Mouse (Mus musculus) hindbrain, embryonic 15.5 days (tissue): ENCODE measurements around the gene Hist1h2ae. TPM values are rescaled to one million over a fixed set of nuclear protein-coding genes. Genes with fewer than 3 reads are reported as not detected.
A peak's percentile ranks its signal among the peaks of the same experiment; 100 is the strongest.
"Not testable (repeated sequence)": the region's sequence is repeated elsewhere in the genome, so short reads cannot be mapped to it uniquely, and the experiment has no call there.

Experiments used
- ATAC-seq: fragments of 200-750 bp; cut with Nextera tagmentation; 2 replicates; pipeline ENCODE4 v1.8.0; 2017; ENCODE audit warnings: low read depth, moderate number of reproducible peaks, moderate TSS enrichment; ENCODE audit not compliant: low FRiP score
- H3K27ac ChIP-seq: fragments of 300-500 bp; sonication (generic); replicated peaks from 2 replicates; pipeline ENCODE4 v1.5.1; 2015; ENCODE audit warnings: mild to moderate bottlenecking, inconsistent platforms
- H3K27me3 ChIP-seq: fragments of 300-500 bp; sonication (generic); 2 replicates; pipeline ENCODE4 v1.6.1; 2015; ENCODE audit warnings: control low read depth, inconsistent platforms
- H3K36me3 ChIP-seq: fragments of 300-500 bp; sonication (generic); 2 replicates; pipeline ENCODE4 v1.6.1; 2015; ENCODE audit warnings: control low read depth, inconsistent platforms
- H3K4me1 ChIP-seq: fragments of 300-500 bp; sonication (generic); replicated peaks from 2 replicates; pipeline ENCODE4 v1.6.1; 2015; ENCODE audit warnings: control low read depth, inconsistent platforms
- H3K4me2 ChIP-seq: fragments of 300-500 bp; sonication (generic); 2 replicates; pipeline ENCODE4 v1.6.1; 2015; ENCODE audit warnings: moderate library complexity, mild to moderate bottlenecking, inconsistent platforms
- H3K4me3 ChIP-seq: fragments of 300-500 bp; sonication (generic); 2 replicates; pipeline ENCODE4 v1.5.1; 2015; ENCODE audit warnings: mild to moderate bottlenecking, inconsistent platforms
- H3K9ac ChIP-seq: fragments of 300-500 bp; sonication (generic); 2 replicates; pipeline ENCODE4 v1.6.1; 2015; ENCODE audit warnings: inconsistent platforms
- H3K9me3 ChIP-seq: fragments of 300-500 bp; sonication (generic); 2 replicates; pipeline ENCODE4 v1.6.1; 2016; ENCODE audit warnings: control low read depth, inconsistent platforms
- WGBS: fragments of 180-500 bp; shearing (Covaris S2); methylation state at CpG from one replicate; pipeline ENCODE4 v1.1.7; 2015; 5-methylcytosine and 5-hydroxymethylcytosine counted together
- polyA plus RNA-seq: library from polyadenylated mRNA; unstranded; fragments of >200 nt; fragmentation: Nextera tagmentation; extraction: Ambion mirVana; gene quantifications from 2 replicates; pipeline ENCODE4 v1.2.1, GENCODE M21; 2015

The Hist1h2ae gene
- polyA plus RNA-seq, 1 experiment from 2014 or later, result 15.9 TPM

GRCm38 (mm10) chr13:23554925-23555838 lies 15.8 kb downstream of the Hist1h2ae start:
- H3K36me3 ChIP-seq, result no peaks in the 10 kb centered on the region
- no peaks in the 10 kb centered on the region for H3K9me3 ChIP-seq
- peak overlapping the region; percentile 63 for H3K9ac ChIP-seq
- H3K27ac ChIP-seq, result peak overlapping the region; percentile 90
- no peaks in the 10 kb centered on the region for H3K27me3 ChIP-seq
- peak overlapping the region; percentile 53 for H3K4me3 ChIP-seq
- peak; percentile 79 for ATAC-seq
- peak overlapping the region; percentile 100 for H3K4me2 ChIP-seq
- H3K4me1 ChIP-seq, result peaks cover 38% of the 10 kb centered on the region
- under 1% methylated on average over 53 of the region's 54 CpGs for WGBS

DNA sequence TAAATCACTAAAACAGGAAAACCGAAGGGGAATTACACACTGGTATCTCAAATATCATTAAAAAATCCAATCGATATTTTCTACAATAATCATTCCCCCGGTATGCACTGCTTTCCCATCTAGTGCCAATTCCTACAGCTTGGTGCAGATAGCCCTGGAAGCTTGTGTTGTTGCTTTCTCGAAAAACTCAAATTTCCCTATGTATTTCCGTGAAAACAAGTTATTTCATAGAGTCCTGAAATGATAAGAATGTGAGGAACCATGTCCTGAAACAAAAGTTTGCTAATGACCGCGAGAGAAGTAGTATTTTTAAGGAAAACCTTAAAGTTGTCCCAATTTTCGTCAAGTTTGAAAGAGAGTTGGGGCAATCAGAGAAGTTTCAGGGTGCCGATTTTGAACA lies 16.6 kb downstream of the Hist1h2ae start:
- peak overlapping the region; percentile 63 for H3K9ac ChIP-seq
- H3K4me2 ChIP-seq, result peak overlapping the region; percentile 100
- H3K27ac ChIP-seq, result peak overlapping the region; percentile 90
- ATAC-seq, result no peak
- no peaks in the 10 kb centered on the region for H3K36me3 ChIP-seq
- WGBS, result 21% methylated on average over 9 of the region's 9 CpGs
- H3K4me3 ChIP-seq, result peak overlapping the region; percentile 53
- H3K27me3 ChIP-seq, result no peaks in the 10 kb centered on the region
- H3K4me1 ChIP-seq, result peaks cover 38% of the 10 kb centered on the region
- no peaks in the 10 kb centered on the region for H3K9me3 ChIP-seq

DNA sequence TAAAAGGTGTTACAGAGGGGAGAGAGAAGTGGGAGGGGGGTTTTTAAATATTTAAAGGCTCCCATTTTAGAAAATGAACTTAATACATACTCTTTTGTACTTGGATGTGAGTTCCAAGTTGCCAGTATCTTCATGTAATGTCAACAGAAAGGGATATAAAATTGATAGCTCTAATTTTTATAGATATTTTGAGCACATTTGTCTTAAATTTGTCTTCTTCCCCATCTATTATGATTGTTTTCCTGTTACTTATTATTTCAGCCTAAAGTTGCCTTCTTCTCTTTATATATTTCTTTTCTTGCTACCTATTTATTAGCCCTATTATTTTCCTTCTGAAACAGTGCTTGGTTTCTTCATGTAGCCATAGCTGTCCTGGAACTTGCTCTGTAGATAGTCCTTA lies 18.1 kb downstream of the Hist1h2ae start, which contains the start of gene Hist1h1d:
Gene Hist1h1d (plus strand): TSS at position 301 of the 400 bp plus-strand sequence.
- Histone ChIP-seq H3K36me3 (no peaks in the 10 kb centered on the region), H3K9me3 (no peaks in the 10 kb centered on the region), H3K4me1 (peaks cover 38% of the 10 kb centered on the region), H3K27ac (0 out of 2 replicates have a peak within 1 kb of the TSS, but pooled peaks have one; percentile 87), H3K9ac (0 out of 2 replicates have a peak within 1 kb of the TSS, but pooled peaks have one; percentile 17), H3K4me3 (no peak within 1 kb of the TSS), H3K4me2 (peak within 1 kb of the TSS; percentile 100), H3K27me3 (no peaks in the 10 kb centered on the region)
- no peak for ATAC-seq

DNA sequence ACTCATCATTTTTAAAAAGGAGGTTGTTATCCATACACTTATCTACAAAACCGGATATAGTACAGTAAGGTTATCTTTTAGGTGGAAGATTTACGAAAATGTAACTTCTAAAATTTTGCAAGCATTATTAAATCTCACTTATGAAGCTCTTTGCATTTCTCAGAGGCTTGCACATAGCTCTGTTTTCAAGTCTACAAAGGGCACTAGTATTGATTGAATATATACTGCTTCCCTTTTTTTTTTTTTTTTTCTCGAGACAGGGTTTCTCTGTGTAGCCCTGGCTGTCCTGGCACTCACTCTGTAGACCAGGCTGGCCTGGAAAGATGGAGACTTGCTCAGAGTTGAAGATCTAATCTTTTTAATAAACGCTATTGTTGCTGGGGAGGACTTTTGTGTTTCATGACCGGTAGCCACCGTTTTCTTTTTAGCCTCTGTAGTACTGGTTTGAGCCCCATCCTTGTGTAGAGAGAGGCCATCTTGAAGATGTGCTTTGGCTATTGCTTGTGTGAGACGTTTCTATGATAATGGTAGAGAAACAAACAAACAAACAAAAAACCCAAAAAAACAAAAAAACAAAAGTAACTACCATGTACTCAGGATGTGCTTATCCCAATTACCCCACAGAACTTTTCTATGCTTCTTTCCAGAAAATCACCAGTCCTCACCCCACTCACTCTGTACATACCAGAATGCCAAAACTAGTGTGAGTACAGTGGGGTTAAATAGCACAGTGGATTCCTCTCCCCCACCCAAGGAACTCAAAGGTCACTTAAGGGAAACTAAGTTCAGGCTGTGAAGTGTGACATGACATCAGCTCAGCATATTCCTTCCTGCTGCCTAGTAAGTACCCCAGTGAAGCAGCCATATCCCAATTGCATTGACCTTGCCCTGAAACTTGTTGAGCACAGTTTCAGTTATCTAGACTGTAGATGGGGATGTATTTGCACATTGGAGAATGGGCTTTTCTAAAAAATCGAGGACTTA lies 18.8 kb downstream of the Hist1h2ae start:
- WGBS, result 52% methylated on average over 8 of the region's 8 CpGs
- no peaks in the 10 kb centered on the region for H3K27me3 ChIP-seq

GRCm38 (mm10) chr13:23551146-23551834 lies 19.7 kb downstream of the Hist1h2ae start, which contains the start of gene Hist1h4f:
Gene Hist1h4f, minus strand, starts transcription at chr13:23551648.
- ATAC-seq, result peak; percentile 93
- H3K36me3 ChIP-seq, H3K27me3 ChIP-seq, H3K9me3 ChIP-seq: not testable (repeated sequence)
- WGBS, result under 1% methylated on average over 47 of the region's 47 CpGs
- peak within 1 kb of the TSS; percentile 64 for H3K4me2 ChIP-seq
- peaks cover 32% of the 10 kb centered on the region for H3K4me1 ChIP-seq
- H3K9ac ChIP-seq, result peak within 1 kb of the TSS; percentile 54
- peak within 1 kb of the TSS; percentile 87 for H3K27ac ChIP-seq
- peak within 1 kb of the TSS; percentile 46 for H3K4me3 ChIP-seq

More for the DNA sequence above, 18.8 kb downstream of the Hist1h2ae start:
- Histone ChIP-seq H3K27ac (peak overlapping the region; percentile 87), H3K4me2 (peak overlapping the region; percentile 64), H3K9ac (0 out of 2 replicates have a peak overlapping the region, but pooled peaks have one; percentile 17), H3K4me3 (peak overlapping the region; percentile 46), H3K4me1 (peaks cover 38% of the 10 kb centered on the region), H3K36me3 (no peaks in the 10 kb centered on the region), H3K9me3 (no peaks in the 10 kb centered on the region)
- no peak for ATAC-seq

GRCm38 (mm10) chr13:23550761-23551145 lies 20.3 kb downstream of the Hist1h2ae start:
- Histone ChIP-seq H3K36me3 (no peaks in the 10 kb centered on the region), H3K4me2 (peak overlapping the region; percentile 64), H3K27me3 (no peaks in the 10 kb centered on the region), H3K4me1 (peaks cover 29% of the 10 kb centered on the region), H3K9me3 (no peaks in the 10 kb centered on the region), H3K4me3 (peak overlapping the region; percentile 46), H3K27ac (peak overlapping the region; percentile 87), H3K9ac (peak overlapping the region; percentile 54; the same call in 1 of the 2 replicates)
- ATAC-seq, result no peak
- WGBS, result 8% methylated on average over 3 of the region's 3 CpGs

- H3K36me3 ChIP-seq, result no peaks in the 10 kb centered on the region
- no peak overlapping the region for H3K4me2 ChIP-seq
These were observed 24.3 kb downstream of the Hist1h2ae start for GRCm38 (mm10) chr13:23546694-23547093.

DNA sequence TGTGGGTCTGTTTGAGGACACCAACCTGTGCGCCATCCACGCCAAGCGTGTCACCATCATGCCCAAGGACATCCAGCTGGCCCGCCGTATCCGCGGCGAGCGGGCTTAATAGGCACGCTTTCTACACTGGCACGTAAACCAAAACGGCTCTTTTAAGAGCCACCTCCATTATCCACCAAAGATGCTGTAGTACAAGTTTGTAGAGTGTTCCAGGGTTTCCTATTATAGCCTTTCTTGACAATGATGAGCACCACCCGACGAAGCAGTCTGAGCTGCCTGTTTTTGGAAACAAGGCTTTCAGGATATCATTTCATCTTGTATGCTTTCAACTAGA lies 26.3 kb downstream of the Hist1h2ae start:
- H3K4me1 ChIP-seq, H3K36me3 ChIP-seq, H3K27me3 ChIP-seq, H3K9me3 ChIP-seq, ATAC-seq: not testable (repeated sequence)
- H3K9ac ChIP-seq, result peak overlapping the region; percentile 61; the same call in 1 of the 2 replicates
- peak overlapping the region; percentile 87 for H3K4me2 ChIP-seq
- peak overlapping the region; percentile 90; the same call in 1 of the 2 replicates for H3K27ac ChIP-seq
- H3K4me3 ChIP-seq, result peak overlapping the region; percentile 55
- WGBS, result 0% methylated on average over 11 of the region's 14 CpGs

More at GRCm38 (mm10) chr13:23546694-23547093, 24.3 kb downstream of the Hist1h2ae start:
- 87% methylated on average over 5 of the region's 5 CpGs for WGBS
- Histone ChIP-seq H3K4me1 (peaks cover 15% of the 10 kb centered on the region), H3K27ac (no peak overlapping the region), H3K4me3 (no peak overlapping the region), H3K27me3 (no peaks in the 10 kb centered on the region), H3K9me3 (no peaks in the 10 kb centered on the region), H3K9ac (no peak overlapping the region)
- ATAC-seq, result no peak

DNA sequence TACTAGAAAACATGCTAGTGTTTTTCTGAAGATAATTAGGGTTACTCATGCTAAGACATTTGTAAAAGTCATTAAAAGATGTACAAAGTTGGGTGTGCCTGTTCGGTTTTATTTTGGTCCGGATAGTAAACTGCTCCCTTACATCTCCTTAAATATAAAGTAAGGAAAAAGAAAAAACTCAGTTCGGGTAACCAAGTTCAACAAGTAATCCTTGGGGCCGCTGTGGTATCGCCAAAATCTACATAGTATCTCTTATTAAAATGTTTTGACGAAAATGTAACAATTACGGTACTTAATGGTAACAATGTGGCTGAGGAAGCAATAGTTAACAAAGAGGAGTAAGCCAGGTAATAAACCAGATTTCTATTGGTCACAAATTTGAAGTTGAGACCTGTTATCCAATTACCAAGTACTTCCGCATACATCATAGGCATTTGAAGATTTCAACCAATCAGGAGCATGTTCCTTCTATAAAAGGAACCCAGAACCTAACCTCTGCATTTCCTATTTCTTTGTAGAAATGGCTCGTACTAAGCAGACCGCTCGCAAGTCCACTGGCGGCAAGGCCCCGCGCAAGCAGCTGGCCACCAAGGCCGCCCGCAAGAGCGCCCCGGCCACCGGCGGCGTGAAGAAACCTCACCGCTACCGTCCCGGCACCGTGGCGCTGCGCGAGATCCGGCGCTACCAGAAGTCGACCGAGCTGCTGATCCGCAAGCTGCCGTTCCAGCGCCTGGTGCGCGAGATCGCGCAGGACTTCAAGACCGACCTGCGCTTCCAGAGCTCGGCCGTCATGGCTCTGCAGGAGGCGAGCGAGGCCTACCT lies 26.8 kb downstream of the Hist1h2ae start, which contains the start of gene Hist1h3f:
Gene Hist1h3f (plus strand): TSS at position 88 of the 822 bp plus-strand sequence.
- Histone ChIP-seq H3K4me1 (peaks cover 8% of the 10 kb centered on the region), H3K9me3 (no peaks in the 10 kb centered on the region), H3K27ac (peak within 1 kb of the TSS; percentile 90), H3K36me3 (no peaks in the 10 kb centered on the region), H3K9ac (peak within 1 kb of the TSS; percentile 61), H3K27me3 (no peaks in the 10 kb centered on the region), H3K4me3 (peak within 1 kb of the TSS; percentile 55), H3K4me2 (peak within 1 kb of the TSS; percentile 87)
- WGBS, result under 1% methylated on average over 34 of the region's 45 CpGs
- peak; percentile 96 for ATAC-seq

DNA sequence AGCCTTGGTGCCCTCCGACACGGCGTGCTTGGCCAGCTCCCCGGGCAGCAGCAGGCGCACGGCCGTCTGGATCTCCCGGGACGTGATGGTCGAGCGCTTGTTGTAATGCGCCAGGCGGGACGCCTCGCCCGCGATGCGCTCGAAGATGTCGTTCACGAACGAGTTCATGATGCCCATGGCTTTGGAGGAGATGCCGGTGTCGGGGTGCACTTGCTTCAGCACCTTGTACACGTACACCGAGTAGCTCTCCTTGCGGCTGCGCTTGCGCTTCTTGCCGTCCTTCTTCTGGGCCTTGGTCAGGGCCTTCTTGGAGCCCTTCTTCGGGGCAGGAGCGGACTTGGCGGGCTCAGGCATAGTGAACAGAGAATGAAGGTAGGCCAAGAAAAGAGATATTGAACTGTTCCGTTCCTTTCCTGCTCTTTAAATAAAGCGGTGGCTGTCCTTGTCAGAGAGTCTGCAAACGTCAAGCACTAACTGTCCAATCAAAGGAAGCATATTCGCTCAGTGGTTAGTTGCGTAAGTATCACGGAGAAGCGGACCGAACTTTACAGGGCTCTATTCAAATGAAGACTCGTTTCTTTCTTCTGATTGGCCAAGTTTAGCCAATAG lies 27.9 kb downstream of the Hist1h2ae start, which contains the start of gene Hist1h2bh:
Gene Hist1h2bh (minus strand): TSS at position 394 of the 609 bp plus-strand sequence.
- H3K4me2 ChIP-seq, result peak within 1 kb of the TSS; percentile 87
- not testable (repeated sequence) for H3K36me3 ChIP-seq, H3K27me3 ChIP-seq, H3K4me1 ChIP-seq, H3K9me3 ChIP-seq
- under 1% methylated on average over 41 of the region's 42 CpGs for WGBS
- peak; percentile 92 for ATAC-seq
- H3K4me3 ChIP-seq, result peak within 1 kb of the TSS; percentile 55
- peak within 1 kb of the TSS; percentile 43 for H3K9ac ChIP-seq
- H3K27ac ChIP-seq, result peak within 1 kb of the TSS; percentile 90
